Mouse (Mus musculus): ENCODE measurements around the gene Rpl23. TPM values are rescaled to one million over a fixed set of nuclear protein-coding genes. Genes with fewer than 3 reads are reported as not detected.

The Rpl23 gene
- total and polyA plus RNA-seq, 3 experiments: 921 to 2,072 TPM; not detected in 1

DNA sequence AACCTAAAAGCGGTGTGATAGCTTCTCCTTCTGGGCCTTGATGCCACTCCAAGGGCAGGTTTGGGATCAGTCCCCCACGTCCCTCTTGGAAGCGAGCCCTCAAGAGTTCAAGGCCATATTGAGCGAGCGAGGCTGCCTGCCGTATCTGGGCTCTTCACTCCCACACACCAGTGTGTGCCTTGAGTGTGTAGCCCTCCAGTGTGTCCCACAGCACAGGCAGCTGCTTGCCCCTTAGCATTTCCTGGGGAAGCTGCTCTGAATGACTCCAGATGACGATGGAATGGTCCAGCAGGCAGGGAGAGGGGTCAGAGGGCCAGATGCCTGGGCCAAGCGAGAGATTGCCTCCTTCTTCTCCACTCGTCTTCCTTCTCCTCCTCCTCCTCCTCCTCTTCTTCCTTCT is 34.7 kb upstream of the Rpl23 start:
- peaks cover 4 to 7% of the 10 kb centered on the region in 2 experiments; a peak in 3 of 4 replicates for H3K4me1 ChIP-seq (ENCODE audit: control insufficient read depth in 1 of 2, insufficient read depth in 2 of 2, low read length in 2 of 2)
- H3K36me3 ChIP-seq (ENCODE audit: control insufficient read depth in 1 of 2, insufficient read depth in 2 of 2, low read length in 2 of 2): peaks cover 0 to 7% of the 10 kb centered on the region in 2 experiments; a peak in 1 of 4 replicates
- no peak for TF ChIP-seq GABPA (IDR thresholded peaks at IDR 0.05; ENCODE audit: low read depth, low read length)
- no peak for TF ChIP-seq USF1 (IDR thresholded peaks at IDR 0.05; ENCODE audit: low read depth, low read length)
- TF ChIP-seq ZC3H11A (IDR thresholded peaks at IDR 0.05; ENCODE audit: low read depth, low read length): no peak
- no peak for TF ChIP-seq CHD1 (IDR thresholded peaks at IDR 0.05; ENCODE audit: low read depth, low read length)
- no peak for TF ChIP-seq CTCF (IDR thresholded peaks at IDR 0.05 in 2 of 3, conservative IDR thresholded peaks at IDR 0.05 in 1 of 3; ENCODE audit: control insufficient read depth in 1 of 3, insufficient read depth in 1 of 3, low read depth in 2 of 3, low read length in 3 of 3, poor library complexity in 1 of 3, severe bottlenecking in 1 of 3)
- TF ChIP-seq ZNF384 (IDR thresholded peaks at IDR 0.05; ENCODE audit: low read depth, low read length): no peak
- no peak for TF ChIP-seq BHLHE40 (IDR thresholded peaks at IDR 0.05; ENCODE audit: borderline replicate concordance, low read depth, low read length)
- no peak for TF ChIP-seq NRF1 (IDR thresholded peaks at IDR 0.05; ENCODE audit: insufficient read depth, low read depth, low read length, poor library complexity, severe bottlenecking)
- TF ChIP-seq MAX (IDR thresholded peaks at IDR 0.05; ENCODE audit: low read length): no peak
- no peak for TF ChIP-seq E2F4 (IDR thresholded peaks at IDR 0.05; ENCODE audit: borderline replicate concordance, low read depth, low read length)
- TF ChIP-seq MEF2A (IDR thresholded peaks at IDR 0.05; ENCODE audit: extremely low read depth, insufficient replicate concordance, low read depth, low read length, poor library complexity, severe bottlenecking): no peak
- H3K9ac ChIP-seq (ENCODE audit: control insufficient read depth, low read depth, low read length, poor library complexity, severe bottlenecking): no peak overlapping the region
- no peaks in the 10 kb centered on the region for H3K27me3 ChIP-seq (ENCODE audit: control insufficient read depth in 1 of 2, insufficient read depth in 2 of 2, low read length in 2 of 2)
- H3K4me3 ChIP-seq (ENCODE audit: control insufficient read depth in 1 of 2, insufficient read depth in 1 of 2, low read depth in 2 of 2, low read length in 2 of 2): no peak overlapping the region
- H3K27ac ChIP-seq (ENCODE audit: control insufficient read depth, low read depth, low read length): no peak overlapping the region
- no peaks in the 10 kb centered on the region for H3K79me2 ChIP-seq (ENCODE audit: control insufficient read depth, insufficient read depth, low read length, poor library complexity)
- DNase-seq (ENCODE audit: low read depth, low spot score): no peak
- no peaks in the 10 kb centered on the region for H3K9me3 ChIP-seq (replicated peaks; ENCODE audit: insufficient read depth, low read length)

DNA sequence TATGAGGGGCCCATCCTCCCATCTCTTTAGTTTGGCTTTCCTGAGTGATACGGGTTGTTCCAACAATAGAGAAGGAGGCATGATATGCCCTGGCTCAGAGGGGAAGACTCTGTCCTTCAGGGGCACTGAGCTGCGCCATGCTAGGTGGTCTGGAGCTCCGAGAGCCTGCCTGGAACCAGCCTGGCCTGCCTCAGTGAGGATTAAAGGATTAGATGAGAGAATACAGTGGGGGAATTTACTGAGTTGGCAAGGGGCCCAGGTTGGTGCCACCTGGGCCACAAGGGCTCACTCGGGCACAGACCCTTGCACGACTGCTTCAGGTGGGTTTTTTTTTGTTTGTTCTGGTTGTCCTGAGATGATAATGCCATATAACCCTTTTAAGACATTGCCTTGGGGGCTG is 33.9 kb upstream of the Rpl23 start:
- TF ChIP-seq MXI1 (IDR thresholded peaks at IDR 0.05; ENCODE audit: low read depth, low read length): no peak
- no peak for TF ChIP-seq BHLHE40 (IDR thresholded peaks at IDR 0.05; ENCODE audit: borderline replicate concordance, low read depth, low read length)
- no peak for TF ChIP-seq HCFC1 (IDR thresholded peaks at IDR 0.05; ENCODE audit: low read depth, low read length)
- no peak for TF ChIP-seq ELF1 (IDR thresholded peaks at IDR 0.05; ENCODE audit: low read depth, low read length)
- no peak for TF ChIP-seq JUND (IDR thresholded peaks at IDR 0.05; ENCODE audit: low read depth, low read length)
- TF ChIP-seq MAZ (IDR thresholded peaks at IDR 0.05; ENCODE audit: low read depth, low read length): no peak
- H3K27ac ChIP-seq (ENCODE audit: control insufficient read depth, low read depth, low read length): no peak overlapping the region
- no peak overlapping the region for H3K9ac ChIP-seq (ENCODE audit: control insufficient read depth, low read depth, low read length, poor library complexity, severe bottlenecking)
- H3K79me2 ChIP-seq (ENCODE audit: control insufficient read depth, insufficient read depth, low read length, poor library complexity): no peaks in the 10 kb centered on the region
- H3K36me3 ChIP-seq (ENCODE audit: control insufficient read depth in 1 of 2, insufficient read depth in 2 of 2, low read length in 2 of 2): peaks cover 0 to 7% of the 10 kb centered on the region in 2 experiments; a peak in 1 of 4 replicates
- H3K4me3 ChIP-seq (ENCODE audit: control insufficient read depth in 1 of 2, insufficient read depth in 1 of 2, low read depth in 2 of 2, low read length in 2 of 2): no peak overlapping the region
- no peaks in the 10 kb centered on the region for H3K9me3 ChIP-seq (replicated peaks; ENCODE audit: insufficient read depth, low read length)
- peaks cover 4 to 7% of the 10 kb centered on the region in 2 experiments; a peak in 3 of 4 replicates for H3K4me1 ChIP-seq (ENCODE audit: control insufficient read depth in 1 of 2, insufficient read depth in 2 of 2, low read length in 2 of 2)
- no peaks in the 10 kb centered on the region for H3K27me3 ChIP-seq (ENCODE audit: control insufficient read depth in 1 of 2, insufficient read depth in 2 of 2, low read length in 2 of 2)
- DNase-seq (ENCODE audit: low read depth, low spot score): no peak

All from MEL (cell line).